Mouse (Mus musculus): ENCODE measurements at regions not wholly inside any gene's neighbourhood (a gene's known extent, or its start where the extent isn't known, plus 50 kb on each side); places are given as distances from the start of the nearest gene placed in this dataset.

DNA sequence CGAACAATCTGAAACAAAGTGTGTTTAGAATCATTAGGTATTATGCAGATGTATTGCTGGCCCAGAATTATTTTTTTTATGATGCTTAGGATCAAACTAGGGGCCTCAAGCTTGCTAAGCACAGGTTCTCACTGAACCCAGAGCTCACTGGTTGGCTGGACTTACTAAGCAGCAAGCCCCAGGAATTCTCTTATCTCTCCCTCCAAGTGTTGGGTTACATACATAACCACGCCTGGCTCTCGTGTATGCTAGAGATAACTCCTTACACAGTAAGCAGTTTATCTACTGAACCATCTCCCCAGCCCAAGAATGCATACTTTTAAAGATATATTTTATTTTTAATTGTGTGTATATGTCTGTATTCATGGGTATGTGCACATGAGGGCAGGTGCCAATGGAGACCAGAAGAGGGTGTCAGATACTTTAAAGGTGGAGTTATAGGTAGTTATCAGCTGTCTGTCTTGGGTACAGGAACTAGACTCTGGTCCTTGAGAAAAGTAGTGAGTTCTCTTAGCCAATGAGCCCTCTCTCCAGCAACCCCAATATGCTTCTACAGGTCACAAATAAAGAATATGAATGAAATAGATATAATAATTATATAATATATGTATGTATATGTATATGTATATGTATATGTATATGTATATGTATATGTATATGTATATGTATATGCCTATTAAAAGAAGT lies 86.0 kb upstream of the Xpo1 start:
- TF ChIP-seq CTCF (IDR thresholded peaks at IDR 0.05; ENCODE audit: borderline replicate concordance, insufficient read depth, low read depth, low read length) (no peak), POLR2A (IDR thresholded peaks at IDR 0.05; ENCODE audit: borderline replicate concordance, insufficient read depth, low read length) (no peak)

Measured in cerebellum, adult 2 months (tissue).